Mouse (Mus musculus) megakaryocyte, embryonic 14.5 days (primary cell): ENCODE data around the gene Kif20b.

Experiments
- FLI1 ChIP-seq: IDR thresholded peaks from 2 replicates; pipeline ENCODE4 v1.6.1; 2012; ENCODE audit warnings: low read length, inconsistent platforms, mixed read lengths
- GATA1 ChIP-seq: IDR thresholded peaks from 3 replicates; pipeline ENCODE4 v1.6.1; 2012; ENCODE audit warnings: mixed read lengths, low read length, inconsistent platforms, borderline replicate concordance

GRCm38 (mm10) chr19:34921652-34922602 is at the start of gene Kif20b:
- TF ChIP-seq GATA1 (no peak), FLI1 (peak; percentile 64; the same call in 1 of the 2 replicates)
